In the genomic region with DNA sequence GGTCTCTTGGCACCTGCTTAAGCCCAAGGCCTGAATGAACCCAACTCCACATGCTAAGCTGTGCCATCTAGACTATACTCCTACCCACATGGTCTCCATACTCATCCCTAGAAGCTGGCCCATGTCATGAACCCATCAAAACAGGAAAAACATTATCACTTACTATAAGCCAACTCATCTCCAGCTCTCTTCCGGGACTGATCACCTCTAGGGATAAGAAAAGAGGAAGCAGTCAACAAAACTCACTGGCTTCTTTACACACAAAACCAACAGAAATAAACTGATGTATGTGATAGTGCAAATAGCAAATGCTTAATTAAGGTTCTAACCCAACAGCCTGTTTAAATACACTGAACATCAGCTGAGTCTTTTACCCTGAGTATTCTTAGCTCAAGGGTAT, we compare ENCODE assay signal across 20 mouse cellular contexts.
"Had no signal": no experiment of that assay in that cellular context is flagged by ENCODE, and none has a peak within 500 bp of the region (broad histone marks: within the 10 kb centered on the region; RNA-seq: fewer than 3 reads in every experiment).

No protein-coding gene starts in this region.

- H3K4me1 ChIP-seq: megakaryocyte, embryonic 14.5 days; midbrain, embryonic 10.5 days; midbrain, embryonic 12.5 days; neural tube, embryonic 13.5 days; neural tube, embryonic 15.5 days had no signal

- H3K27me3 ChIP-seq: megakaryocyte, embryonic 14.5 days; midbrain, embryonic 12.5 days; neural tube, embryonic 13.5 days; neural tube, embryonic 15.5 days had no signal

- H3K27ac ChIP-seq: midbrain, embryonic 10.5 days; midbrain, embryonic 12.5 days; neural tube, embryonic 13.5 days; neural tube, embryonic 15.5 days had no signal

- H3K9me3 ChIP-seq: megakaryocyte, embryonic 14.5 days; midbrain, embryonic 10.5 days; midbrain, embryonic 12.5 days; neural tube, embryonic 13.5 days; neural tube, embryonic 15.5 days had no signal

- ATAC-seq: midbrain, embryonic 16.5 days had no signal

- H3K4me2 ChIP-seq: lung, embryonic 14.5 days; midbrain, embryonic 12.5 days; neural tube, embryonic 13.5 days; neural tube, embryonic 15.5 days had no signal

- DNase-seq: lung, adult 18-20 months; lung, embryonic 14.5 days; lung, postnatal 10 days; lung, postnatal 4 days; midbrain, embryonic 14.5 days; retina, postnatal 1 day; right cerebral cortex, adult 18-20 months; right cerebral cortex, postnatal 25 days; right cerebral cortex, postnatal 4 days; spleen, adult 18-20 months; thymus, adult 18-20 months; thymus, postnatal 14 days; thymus, postnatal 36 days had no signal

- H3K9ac ChIP-seq: lung, embryonic 14.5 days; midbrain, embryonic 12.5 days; neural tube, embryonic 13.5 days; neural tube, embryonic 15.5 days had no signal

- H3K4me3 ChIP-seq: megakaryocyte, embryonic 14.5 days; midbrain, embryonic 10.5 days; midbrain, embryonic 12.5 days; myocyte; neural tube, embryonic 13.5 days; neural tube, embryonic 15.5 days had no signal
